In the genomic region with DNA sequence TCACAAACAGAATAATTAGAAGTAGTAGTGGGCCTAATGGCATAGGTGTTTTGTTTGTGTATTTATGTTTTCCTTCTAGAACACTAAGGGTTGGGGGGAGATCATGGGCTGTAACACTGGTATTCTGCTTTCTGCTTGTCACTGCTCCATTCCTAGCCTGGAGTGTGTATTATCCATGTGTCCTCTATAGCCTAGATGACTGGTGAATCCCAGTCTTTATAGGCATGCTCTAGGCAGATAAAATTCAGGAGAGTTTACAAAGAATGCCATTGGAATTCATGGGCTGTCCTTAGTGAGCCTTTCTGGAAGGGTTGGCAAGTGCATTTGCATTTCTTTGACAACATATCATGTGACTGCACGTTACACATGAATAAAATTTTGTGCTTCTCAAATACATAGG, we compare ENCODE assay signal across 23 mouse cellular contexts. TPM values are rescaled to one million over a fixed set of nuclear protein-coding genes. Genes with fewer than 3 reads are reported as not detected.
A peak's percentile ranks its signal among the peaks of the same experiment; 100 is the strongest.
DNase-seq lines count a peak whose midpoint lies in the region; ATAC-seq and TF ChIP-seq lines count a peak whose summit lies in the region.
"Had no signal": no experiment of that assay in that cellular context is flagged by ENCODE, and none has a peak within 500 bp of the region (broad histone marks: within the 10 kb centered on the region; RNA-seq: fewer than 3 reads in every experiment).

No protein-coding gene starts in this region.

- no peaks in the 10 kb centered on the region for H3K9me3 ChIP-seq in forebrain, embryonic 16.5 days (ENCODE audit: control insufficient read depth, low read length)
- no peaks in the 10 kb centered on the region for H3K9me3 ChIP-seq in forebrain, embryonic 11.5 days (ENCODE audit: control insufficient read depth, low read length)
- H3K9me3 ChIP-seq in hindbrain, postnatal 0 days (ENCODE audit: low read length) = no peaks in the 10 kb centered on the region
- no peaks in the 10 kb centered on the region for H3K9me3 ChIP-seq in hindbrain, embryonic 10.5 days
- H3K9me3 ChIP-seq in midbrain, embryonic 14.5 days (ENCODE audit: control insufficient read depth, low read length) = no peaks in the 10 kb centered on the region
- no peaks in the 10 kb centered on the region for H3K9me3 ChIP-seq in intestine, postnatal 0 days (ENCODE audit: control insufficient read depth)
- H3K9me3 ChIP-seq: embryonic facial prominence, embryonic 15.5 days; heart, embryonic 13.5 days; hindbrain, embryonic 15.5 days had no signal

- H3K36me3 ChIP-seq in forebrain, embryonic 16.5 days (ENCODE audit: control insufficient read depth, insufficient read depth) = no peaks in the 10 kb centered on the region
- H3K36me3 ChIP-seq in forebrain, embryonic 11.5 days (ENCODE audit: control insufficient read depth, insufficient read depth, low read length) = no peaks in the 10 kb centered on the region
- peaks cover 9% of the 10 kb centered on the region; the same call in 1 of the 2 replicates for H3K36me3 ChIP-seq in hindbrain, postnatal 0 days (ENCODE audit: insufficient read depth, low read length)
- H3K36me3 ChIP-seq in hindbrain, embryonic 10.5 days = peaks cover 44% of the 10 kb centered on the region
- 0 out of 2 replicates have a peak, but pooled peaks cover 9% of the 10 kb centered on the region for H3K36me3 ChIP-seq in midbrain, embryonic 14.5 days (ENCODE audit: control insufficient read depth, insufficient read depth, low read length)
- H3K36me3 ChIP-seq in intestine, postnatal 0 days (ENCODE audit: control insufficient read depth, insufficient read depth) = peaks cover 19% of the 10 kb centered on the region
- H3K36me3 ChIP-seq: hindbrain, embryonic 15.5 days had no signal

- no peak overlapping the region for H3K9ac ChIP-seq in forebrain, embryonic 16.5 days (replicated peaks; ENCODE audit: low read depth, low read length)
- no peak overlapping the region for H3K9ac ChIP-seq in forebrain, embryonic 11.5 days (ENCODE audit: low read length)
- H3K9ac ChIP-seq in hindbrain, postnatal 0 days (replicated peaks; ENCODE audit: low read length) = no peak overlapping the region
- H3K9ac ChIP-seq in midbrain, embryonic 14.5 days (replicated peaks; ENCODE audit: low read length) = no peak overlapping the region
- no peak overlapping the region for H3K9ac ChIP-seq in intestine, postnatal 0 days (ENCODE audit: low read depth, low read length)
- H3K9ac ChIP-seq: embryonic facial prominence, embryonic 15.5 days; heart, embryonic 13.5 days; hindbrain, embryonic 15.5 days had no signal

- WGBS in forebrain, embryonic 16.5 days = 33% methylated on average over 1 of the region's 1 CpGs
- 79% methylated on average over 1 of the region's 1 CpGs for WGBS in forebrain, embryonic 11.5 days
- WGBS in hindbrain, postnatal 0 days = 49% methylated on average over 1 of the region's 1 CpGs
- WGBS in hindbrain, embryonic 10.5 days = 73% methylated on average over 1 of the region's 1 CpGs
- 37% methylated on average over 1 of the region's 1 CpGs for WGBS in midbrain, embryonic 14.5 days
- WGBS in intestine, postnatal 0 days = 94% methylated on average over 1 of the region's 1 CpGs

- no peaks in the 10 kb centered on the region for H3K4me1 ChIP-seq in forebrain, embryonic 16.5 days (replicated peaks; ENCODE audit: control insufficient read depth, insufficient read depth, low read length)
- H3K4me1 ChIP-seq in forebrain, embryonic 11.5 days (replicated peaks; ENCODE audit: control insufficient read depth, insufficient read depth, low read length) = no peaks in the 10 kb centered on the region
- H3K4me1 ChIP-seq in hindbrain, postnatal 0 days (ENCODE audit: insufficient read depth, low read length) = no peaks in the 10 kb centered on the region
- no peaks in the 10 kb centered on the region for H3K4me1 ChIP-seq in hindbrain, embryonic 10.5 days (replicated peaks)
- H3K4me1 ChIP-seq in midbrain, embryonic 14.5 days (ENCODE audit: control insufficient read depth, insufficient read depth, low read length) = peaks cover 3% of the 10 kb centered on the region; the same call in 1 of the 2 replicates
- H3K4me1 ChIP-seq in intestine, postnatal 0 days (replicated peaks; ENCODE audit: control insufficient read depth, insufficient read depth, low read length) = no peaks in the 10 kb centered on the region
- H3K4me1 ChIP-seq: embryonic facial prominence, embryonic 15.5 days; hindbrain, embryonic 15.5 days had no signal

- no peak for DNase-seq in forebrain, embryonic 11.5 days (ENCODE audit: low spot score)
- DNase-seq in hindbrain, postnatal 0 days (ENCODE audit: low spot score) = no peak
- DNase-seq in hindbrain, embryonic 10.5 days (ENCODE audit: low spot score) = no peak
- DNase-seq in midbrain, embryonic 14.5 days = peak; percentile 35
- no peak for DNase-seq in ovary, postnatal 14 days (ENCODE audit: low spot score)
- DNase-seq: adrenal gland, adult 2 months; adrenal gland, postnatal 25 days; cerebellum, adult 2 months; cerebellum, postnatal 14 days; embryo, embryonic 11 days; gastrocnemius, adult 2 months; gastrocnemius, postnatal 25 days; heart, postnatal 4 days; kidney, adult 11 months had no signal

- no peak overlapping the region for H3K4me2 ChIP-seq in forebrain, embryonic 16.5 days (ENCODE audit: low read length)
- H3K4me2 ChIP-seq in forebrain, embryonic 11.5 days (ENCODE audit: low read depth, low read length, severe bottlenecking) = no peak overlapping the region
- H3K4me2 ChIP-seq in hindbrain, postnatal 0 days (ENCODE audit: low read depth, low read length) = no peak overlapping the region
- H3K4me2 ChIP-seq in midbrain, embryonic 14.5 days (ENCODE audit: low read length) = no peak overlapping the region
- no peak overlapping the region for H3K4me2 ChIP-seq in intestine, postnatal 0 days (replicated peaks; ENCODE audit: low read depth)
- H3K4me2 ChIP-seq: embryonic facial prominence, embryonic 15.5 days; heart, embryonic 13.5 days; hindbrain, embryonic 15.5 days had no signal

- TF ChIP-seq CTCF in hindbrain, postnatal 0 days (IDR thresholded peaks at IDR 0.05; ENCODE audit: low read depth) = no peak
- no peak for TF ChIP-seq CTCF in intestine, postnatal 0 days (IDR thresholded peaks at IDR 0.05; ENCODE audit: low read depth)

- no peaks in the 10 kb centered on the region for H3K27me3 ChIP-seq in forebrain, embryonic 16.5 days (replicated peaks; ENCODE audit: control insufficient read depth, insufficient read depth, low read length)
- no peaks in the 10 kb centered on the region for H3K27me3 ChIP-seq in forebrain, embryonic 11.5 days (ENCODE audit: control insufficient read depth, insufficient read depth, low read length)
- no peaks in the 10 kb centered on the region for H3K27me3 ChIP-seq in hindbrain, postnatal 0 days (ENCODE audit: insufficient read depth, low read length)
- no peaks in the 10 kb centered on the region for H3K27me3 ChIP-seq in hindbrain, embryonic 10.5 days (ENCODE audit: insufficient read depth, poor library complexity, severe bottlenecking)
- no peaks in the 10 kb centered on the region for H3K27me3 ChIP-seq in midbrain, embryonic 14.5 days (ENCODE audit: control insufficient read depth, insufficient read depth, low read length)
- H3K27me3 ChIP-seq in intestine, postnatal 0 days (replicated peaks; ENCODE audit: control insufficient read depth, insufficient read depth, low read length) = no peaks in the 10 kb centered on the region
- H3K27me3 ChIP-seq: CH12.LX; embryonic facial prominence, embryonic 15.5 days; heart, embryonic 13.5 days; hindbrain, embryonic 15.5 days; Patski had no signal

- peak; percentile 31; the same call in 1 of the 2 replicates for ATAC-seq in forebrain, embryonic 16.5 days
- ATAC-seq in forebrain, embryonic 11.5 days (replicated peaks; ENCODE audit: low FRiP score) = no peak
- 0 out of 2 replicates have a peak, but pooled peaks have one; percentile 32 for ATAC-seq in hindbrain, postnatal 0 days
- peak; percentile 43; the same call in 1 of the 2 replicates for ATAC-seq in midbrain, embryonic 14.5 days (ENCODE audit: low FRiP score, low TSS enrichment)
- ATAC-seq in intestine, postnatal 0 days = no peak
- ATAC-seq: inflammation-experienced regulatory T-cells, adult 6 months; Patski had no signal

- no peak overlapping the region for H3K27ac ChIP-seq in forebrain, embryonic 16.5 days (ENCODE audit: low read length)
- H3K27ac ChIP-seq in forebrain, embryonic 11.5 days (ENCODE audit: low read depth, low read length) = no peak overlapping the region
- no peak overlapping the region for H3K27ac ChIP-seq in hindbrain, postnatal 0 days
- no peak overlapping the region for H3K27ac ChIP-seq in hindbrain, embryonic 10.5 days
- no peak overlapping the region for H3K27ac ChIP-seq in midbrain, embryonic 14.5 days (replicated peaks; ENCODE audit: low read depth, low read length)
- no peak overlapping the region for H3K27ac ChIP-seq in intestine, postnatal 0 days (ENCODE audit: low read depth, low read length)
- H3K27ac ChIP-seq: embryonic facial prominence, embryonic 15.5 days; gastrocnemius, adult 2 months; heart, embryonic 13.5 days; hindbrain, embryonic 15.5 days had no signal

- no peak overlapping the region for H3K4me3 ChIP-seq in forebrain, embryonic 16.5 days (replicated peaks; ENCODE audit: low read length)
- no peak overlapping the region for H3K4me3 ChIP-seq in forebrain, embryonic 11.5 days (ENCODE audit: low read depth, low read length)
- H3K4me3 ChIP-seq in hindbrain, postnatal 0 days (ENCODE audit: low read length) = no peak overlapping the region
- no peak overlapping the region for H3K4me3 ChIP-seq in hindbrain, embryonic 10.5 days
- H3K4me3 ChIP-seq in midbrain, embryonic 14.5 days (replicated peaks; ENCODE audit: low read depth, low read length) = no peak overlapping the region
- H3K4me3 ChIP-seq in intestine, postnatal 0 days (ENCODE audit: low read depth, low read length) = no peak overlapping the region
- H3K4me3 ChIP-seq: embryonic facial prominence, embryonic 15.5 days; erythroblast, embryonic 14.5 days; gastrocnemius, adult 2 months; heart, embryonic 13.5 days; hindbrain, embryonic 15.5 days had no signal

RNA-seq across cellular contexts. Expression of gene Plod2, which starts 44.0 kb away (rescaled TPM):
- 9.2 and 12.8 TPM in 2 replicates for polyA plus RNA-seq in forebrain, embryonic 16.5 days (2015; fragmentation: Nextera tagmentation; extraction: Ambion mirVana)
- polyA plus RNA-seq in forebrain, embryonic 11.5 days (2014; fragmentation: Nextera tagmentation; extraction: Ambion mirVana) = 26.2 and 30.5 TPM in 2 replicates
- 7.6 and 14.1 TPM in 2 replicates for total RNA-seq in hindbrain, postnatal 0 days (2014; rRNA removed)
- polyA plus RNA-seq in hindbrain, postnatal 0 days (2015; fragmentation: Nextera tagmentation; extraction: Ambion mirVana) = 7.1 and 9.9 TPM in 2 replicates
- 20.5 and 29.0 TPM in 2 replicates for polyA plus RNA-seq in hindbrain, embryonic 10.5 days (2016; fragmentation: Nextera tagmentation; extraction: Ambion mirVana)
- polyA plus RNA-seq in midbrain, embryonic 14.5 days (2014; fragmentation: Nextera tagmentation; extraction: Ambion mirVana) = 7.9 and 13.1 TPM in 2 replicates
- polyA plus RNA-seq in intestine, postnatal 0 days (2015; fragmentation: Nextera tagmentation; extraction: Ambion mirVana) = 11.6 and 12.7 TPM in 2 replicates
- total RNA-seq: CH12.LX had no signal
- polyA plus RNA-seq: erythroblast, embryonic 14.5 days had no signal

Comparison
In these comparisons a context has a peak if more than half of its experiments do, and no peak if none do; other contexts are left out.
1. ATAC-seq: peak in forebrain, embryonic 16.5 days (single experiment), hindbrain, postnatal 0 days (single experiment) and midbrain, embryonic 14.5 days (single experiment); none in forebrain, embryonic 11.5 days (single experiment) and intestine, postnatal 0 days (single experiment).